Mouse (Mus musculus): ENCODE results near the gene Rpusd3. TPM values are rescaled to one million over a fixed set of nuclear protein-coding genes. Genes with fewer than 3 reads are reported as not detected.

Rpusd3 gene
- polyA plus RNA-seq, 1 experiment from 2014 or later = 21.5 TPM

DNA sequence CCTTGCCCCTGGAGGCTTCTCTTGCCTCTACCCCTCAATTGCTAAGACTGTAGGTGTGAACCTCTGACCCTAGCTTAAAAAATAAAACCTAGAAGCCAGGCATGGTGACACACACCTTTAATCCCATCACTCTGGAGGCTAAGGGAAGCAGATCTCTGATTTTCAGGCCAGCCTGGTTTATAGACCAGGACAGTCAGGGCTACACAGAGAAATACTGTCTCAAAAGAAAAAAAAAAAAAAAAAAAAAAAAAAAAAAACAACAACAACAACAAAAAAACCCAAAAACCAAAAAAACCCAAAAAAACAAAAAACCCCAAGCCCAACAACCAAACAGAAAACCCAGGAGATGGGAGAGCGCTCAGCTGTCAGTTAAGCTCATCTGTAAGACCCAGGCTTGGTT, 51.6 kb downstream of the Rpusd3 start:
- H3K9ac ChIP-seq (ENCODE audit: low read depth, low read length) = no peak overlapping the region
- H3K27me3 ChIP-seq (replicated peaks; ENCODE audit: control insufficient read depth, insufficient read depth, low read length) = no peaks in the 10 kb centered on the region
- H3K27ac ChIP-seq (ENCODE audit: low read depth, low read length) = no peak overlapping the region
- 97% methylated on average over 1 of the region's 1 CpGs for WGBS
- TF ChIP-seq CTCF (IDR thresholded peaks at IDR 0.05; ENCODE audit: low read depth) = no peak
- peaks cover 42% of the 10 kb centered on the region for H3K36me3 ChIP-seq (ENCODE audit: control insufficient read depth, insufficient read depth)
- no peak for ATAC-seq
- H3K4me1 ChIP-seq (replicated peaks; ENCODE audit: control insufficient read depth, insufficient read depth, low read length) = no peaks in the 10 kb centered on the region
- no peak overlapping the region for H3K4me2 ChIP-seq (replicated peaks; ENCODE audit: low read depth)
- H3K4me3 ChIP-seq (ENCODE audit: low read depth, low read length) = no peak overlapping the region
- no peaks in the 10 kb centered on the region for H3K9me3 ChIP-seq (ENCODE audit: control insufficient read depth)

DNA sequence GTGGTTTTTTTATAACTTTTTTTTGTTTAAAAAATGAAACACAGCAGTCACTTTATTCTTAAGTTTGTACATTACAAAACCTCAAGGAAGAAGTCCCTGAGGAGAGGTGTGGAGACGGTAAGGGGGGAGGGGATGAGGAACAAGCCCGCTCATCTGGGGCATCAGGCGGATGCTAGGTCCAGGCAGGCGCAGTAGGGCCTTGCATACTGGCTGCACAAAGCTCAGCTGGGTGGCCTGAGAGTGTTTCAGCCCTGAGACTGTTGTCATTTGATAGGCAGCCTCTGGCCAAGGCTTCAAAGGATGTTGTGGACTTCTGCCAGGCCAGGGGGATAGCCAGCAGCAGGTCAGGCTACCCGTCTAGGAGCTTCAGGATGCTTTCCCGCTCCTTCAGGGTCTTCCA, 52.5 kb downstream of the Rpusd3 start:
- H3K4me1 ChIP-seq (replicated peaks; ENCODE audit: control insufficient read depth, insufficient read depth, low read length) = no peaks in the 10 kb centered on the region
- no peak overlapping the region for H3K4me3 ChIP-seq (ENCODE audit: low read depth, low read length)
- TF ChIP-seq CTCF (IDR thresholded peaks at IDR 0.05; ENCODE audit: low read depth) = no peak
- H3K36me3 ChIP-seq (ENCODE audit: control insufficient read depth, insufficient read depth) = peaks cover 32% of the 10 kb centered on the region
- H3K27me3 ChIP-seq (replicated peaks; ENCODE audit: control insufficient read depth, insufficient read depth, low read length) = no peaks in the 10 kb centered on the region
- H3K4me2 ChIP-seq (replicated peaks; ENCODE audit: low read depth) = no peak overlapping the region
- no peak overlapping the region for H3K9ac ChIP-seq (ENCODE audit: low read depth, low read length)
- H3K27ac ChIP-seq (ENCODE audit: low read depth, low read length) = no peak overlapping the region
- WGBS = 91% methylated on average over 6 of the region's 6 CpGs
- H3K9me3 ChIP-seq (ENCODE audit: control insufficient read depth) = no peaks in the 10 kb centered on the region
- ATAC-seq = no peak

Small RNA genes within 50 kb of the gene (microRNA-seq; reads per million reads assigned to microRNA genes)
- not detected for gene Gm24387

Other genes starting within 250 kb of the Rpusd3 start
- 0.78 and 0.95 TPM in 2 replicates for gene Lhfpl4, start 224.0 kb downstream of the Rpusd3 start, polyA plus RNA-seq (2015; fragmentation: Nextera tagmentation; extraction: Ambion mirVana)
- gene Mtmr14, start 181.5 kb downstream of the Rpusd3 start, polyA plus RNA-seq (2015; fragmentation: Nextera tagmentation; extraction: Ambion mirVana) = 31.5 and 37.2 TPM in 2 replicates
- not detected in 2 replicates for gene Cpne9, start 137.0 kb downstream of the Rpusd3 start, polyA plus RNA-seq (2015; fragmentation: Nextera tagmentation; extraction: Ambion mirVana)
- gene Brpf1, start 112.2 kb downstream of the Rpusd3 start, polyA plus RNA-seq (2015; fragmentation: Nextera tagmentation; extraction: Ambion mirVana) = 7.3 and 8.3 TPM in 2 replicates
- gene Ogg1, start 92.4 kb downstream of the Rpusd3 start, polyA plus RNA-seq (2015; fragmentation: Nextera tagmentation; extraction: Ambion mirVana) = 8.0 and 9.7 TPM in 2 replicates
- 35.9 and 37.0 TPM in 2 replicates for gene Camk1, start 75.4 kb downstream of the Rpusd3 start, polyA plus RNA-seq (2015; fragmentation: Nextera tagmentation; extraction: Ambion mirVana)
- gene Tada3, start 41.5 kb downstream of the Rpusd3 start, polyA plus RNA-seq (2015; fragmentation: Nextera tagmentation; extraction: Ambion mirVana) = 19.7 and 23.5 TPM in 2 replicates
- 409 and 418 TPM in 2 replicates for gene Arpc4, start 41.2 kb downstream of the Rpusd3 start, polyA plus RNA-seq (2015; fragmentation: Nextera tagmentation; extraction: Ambion mirVana)
- 1.4 and 1.6 TPM in 2 replicates for gene Ttll3, start 30.1 kb downstream of the Rpusd3 start, polyA plus RNA-seq (2015; fragmentation: Nextera tagmentation; extraction: Ambion mirVana)
- gene Cidec, start 16.4 kb upstream of the Rpusd3 start, polyA plus RNA-seq (2015; fragmentation: Nextera tagmentation; extraction: Ambion mirVana) = 231 and 259 TPM in 2 replicates
- gene Jagn1, start 23.2 kb upstream of the Rpusd3 start, polyA plus RNA-seq (2015; fragmentation: Nextera tagmentation; extraction: Ambion mirVana) = 44.9 and 48.8 TPM in 2 replicates
- 2.2 and 2.3 TPM in 2 replicates for gene Il17re, start 39.1 kb upstream of the Rpusd3 start, polyA plus RNA-seq (2015; fragmentation: Nextera tagmentation; extraction: Ambion mirVana)
- 16.5 and 17.4 TPM in 2 replicates for gene Il17rc, start 52.1 kb upstream of the Rpusd3 start, polyA plus RNA-seq (2015; fragmentation: Nextera tagmentation; extraction: Ambion mirVana)
- 8.5 and 9.7 TPM in 2 replicates for gene Creld1, start 64.0 kb upstream of the Rpusd3 start, polyA plus RNA-seq (2015; fragmentation: Nextera tagmentation; extraction: Ambion mirVana)
- gene Prrt3, start 82.6 kb upstream of the Rpusd3 start, polyA plus RNA-seq (2015; fragmentation: Nextera tagmentation; extraction: Ambion mirVana) = 0.47 and 0.52 TPM in 2 replicates
- gene Emc3, start 112.3 kb upstream of the Rpusd3 start, polyA plus RNA-seq (2015; fragmentation: Nextera tagmentation; extraction: Ambion mirVana) = 77.2 and 77.9 TPM in 2 replicates
- gene Fancd2, start 112.3 kb upstream of the Rpusd3 start, polyA plus RNA-seq (2015; fragmentation: Nextera tagmentation; extraction: Ambion mirVana) = 1.4 and 1.7 TPM in 2 replicates
- 0.33 TPM in 1 of 2 replicates, not detected in the other for gene Fancd2os, start 181.4 kb upstream of the Rpusd3 start, polyA plus RNA-seq (2015; fragmentation: Nextera tagmentation; extraction: Ambion mirVana)
- 185 and 187 TPM in 2 replicates for gene Brk1, start 185.4 kb upstream of the Rpusd3 start, polyA plus RNA-seq (2015; fragmentation: Nextera tagmentation; extraction: Ambion mirVana)
- gene Vhl, start 204.6 kb upstream of the Rpusd3 start, polyA plus RNA-seq (2015; fragmentation: Nextera tagmentation; extraction: Ambion mirVana) = 18.4 and 20.6 TPM in 2 replicates
- 21.2 and 26.1 TPM in 2 replicates for gene Irak2, start 219.1 kb upstream of the Rpusd3 start, polyA plus RNA-seq (2015; fragmentation: Nextera tagmentation; extraction: Ambion mirVana)